Mouse (Mus musculus) c-Kit-positive CD71-positive TER-119-positive erythroid progenitor cells, embryonic 14.5 days (primary cell): ENCODE results near the gene T2.
A peak's percentile ranks its signal among the peaks of the same experiment; 100 is the strongest.
"Not testable (repeated sequence)": the region's sequence is repeated elsewhere in the genome, so short reads cannot be mapped to it uniquely, and the experiment has no call there.

Experiments used
- DNase-seq: peaks from one replicate; pipeline ENCODE4 v3.0.0-alpha.2; 2013; ENCODE audit warnings: low spot score

T2 gene

GRCm38 (mm10) chr17:8367514-8368480 is 12.0 kb downstream of the T2 start:
- no peak for DNase-seq

- no peak for DNase-seq
Observed at GRCm38 (mm10) chr17:8368570-8368969, 12.8 kb downstream of the T2 start.

GRCm38 (mm10) chr17:8369171-8369570 is 13.4 kb downstream of the T2 start:
- no peak for DNase-seq

- DNase-seq = no peak
Observed at GRCm38 (mm10) chr17:8370634-8371229, 14.9 kb downstream of the T2 start.

- DNase-seq = peak; percentile 7
Observed at GRCm38 (mm10) chr17:8371834-8372233, 16.0 kb downstream of the T2 start.

GRCm38 (mm10) chr17:8372286-8373046 is 16.7 kb downstream of the T2 start:
- DNase-seq = peak; percentile 67

- DNase-seq = no peak
Observed at GRCm38 (mm10) chr17:8377298-8377697, 21.5 kb downstream of the T2 start.

- DNase-seq = no peak
Observed at GRCm38 (mm10) chr17:8385441-8385840, 29.6 kb downstream of the T2 start.

GRCm38 (mm10) chr17:8388463-8388862 is 32.7 kb downstream of the T2 start:
- no peak for DNase-seq

- no peak for DNase-seq
Observed at GRCm38 (mm10) chr17:8388990-8389789, 33.4 kb downstream of the T2 start.

GRCm38 (mm10) chr17:8389790-8390095 is 34.0 kb downstream of the T2 start:
- no peak for DNase-seq

- DNase-seq = no peak
Observed at GRCm38 (mm10) chr17:8390487-8390886, 34.7 kb downstream of the T2 start.

GRCm38 (mm10) chr17:8396371-8396770 is 40.6 kb downstream of the T2 start:
- no peak for DNase-seq

GRCm38 (mm10) chr17:8397946-8398345 is 42.2 kb downstream of the T2 start:
- DNase-seq = no peak

GRCm38 (mm10) chr17:8403932-8404331 is 48.1 kb downstream of the T2 start:
- DNase-seq = not testable (repeated sequence)

- no peak for DNase-seq
Observed at GRCm38 (mm10) chr17:8406285-8406684, 50.5 kb downstream of the T2 start.

- not testable (repeated sequence) for DNase-seq
Observed at GRCm38 (mm10) chr17:8408002-8408401, 52.2 kb downstream of the T2 start.

- no peak for DNase-seq
Observed at GRCm38 (mm10) chr17:8408589-8409295, 53.0 kb downstream of the T2 start.

GRCm38 (mm10) chr17:8410330-8410729 is 54.5 kb downstream of the T2 start:
- DNase-seq = no peak

GRCm38 (mm10) chr17:8413656-8414055 is 57.9 kb downstream of the T2 start:
- no peak for DNase-seq

- DNase-seq = no peak
Observed at GRCm38 (mm10) chr17:8415533-8415932, 59.7 kb downstream of the T2 start.
